Mouse (Mus musculus) myocyte (in vitro differentiated cells): ENCODE results near the gene Col5a2. TPM values are rescaled to one million over a fixed set of nuclear protein-coding genes. Genes with fewer than 3 reads are reported as not detected.

ENCODE experiments used
- H3K27me3 ChIP-seq: one replicate; pipeline ENCODE4 v1.6.1; 2011; ENCODE audit not compliant: control insufficient read depth, insufficient read depth, insufficient read length
- H3K36me3 ChIP-seq: one replicate; pipeline ENCODE4 v1.6.1; 2011; ENCODE audit not compliant: control insufficient read depth, insufficient read depth
- H3K4me2 ChIP-seq: one replicate; pipeline ENCODE4 v1.6.1; 2011; ENCODE audit warnings: low read depth, control low read depth
- H3K4me3 ChIP-seq: one replicate; pipeline ENCODE4 v1.5.1; 2011; ENCODE audit warnings: mild to moderate bottlenecking, control low read depth, moderate library complexity
- H3K79me2 ChIP-seq: one replicate; pipeline ENCODE4 v1.6.1; 2011; ENCODE audit not compliant: control insufficient read depth, insufficient read depth
- H3ac ChIP-seq: one replicate; pipeline ENCODE4 v1.6.1; 2011; ENCODE audit not compliant: control insufficient read depth, insufficient read length
- CEBPB ChIP-seq: IDR thresholded peaks from 2 replicates; pipeline ENCODE4 v1.6.1; 2011; ENCODE audit warnings: mild to moderate bottlenecking, moderate library complexity; ENCODE audit not compliant: poor library complexity, insufficient read depth, severe bottlenecking
- E2F4 ChIP-seq: IDR thresholded peaks from one replicate; pipeline ENCODE4 v1.6.1; 2011; ENCODE audit warnings: mild to moderate bottlenecking, control low read depth, moderate library complexity; ENCODE audit not compliant: insufficient read depth
- MAX ChIP-seq: IDR thresholded peaks from one replicate; pipeline ENCODE4 v1.6.1; 2011; ENCODE audit warnings: low read depth, mild to moderate bottlenecking, control low read depth
- MYOD1 ChIP-seq, 3 experiments: IDR thresholded peaks; one replicate each; pipeline ENCODE4 v1.6.1; 2011; ENCODE audit warnings: control low read depth in 2 of 3, low read depth in 2 of 3, mild to moderate bottlenecking in 2 of 3, moderate library complexity in 1 of 3; ENCODE audit not compliant: insufficient read length in 2 of 3, control insufficient read depth in 1 of 3
- MYOG ChIP-seq, 3 experiments: IDR thresholded peaks; one replicate each; pipeline ENCODE4 v1.6.1; 2011; ENCODE audit warnings: control low read depth in 2 of 3, low read depth in 2 of 3, mild to moderate bottlenecking in 2 of 3; ENCODE audit not compliant: insufficient read length in 2 of 3, control insufficient read depth in 1 of 3, insufficient read depth in 1 of 3
- POLR2A ChIP-seq: IDR thresholded peaks from one replicate; pipeline ENCODE4 v1.6.1; 2011; ENCODE audit warnings: low read depth, mild to moderate bottlenecking, control low read depth, moderate library complexity; ENCODE audit not compliant: insufficient read length
- POLR2AphosphoS2 ChIP-seq: IDR thresholded peaks from one replicate; pipeline ENCODE4 v1.6.1; 2011; ENCODE audit warnings: low read depth, control low read depth; ENCODE audit not compliant: insufficient read length
- REST ChIP-seq: IDR thresholded peaks from one replicate; pipeline ENCODE4 v1.6.1; 2011; ENCODE audit warnings: mild to moderate bottlenecking, control low read depth, moderate library complexity; ENCODE audit not compliant: insufficient read depth, insufficient read length
- SRF ChIP-seq: IDR thresholded peaks from one replicate; pipeline ENCODE4 v1.6.1; 2011; ENCODE audit warnings: low read depth; ENCODE audit not compliant: control insufficient read depth, insufficient read length
- TCF12 ChIP-seq: IDR thresholded peaks from one replicate; pipeline ENCODE4 v1.6.1; 2011; ENCODE audit warnings: mild to moderate bottlenecking, control low read depth; ENCODE audit not compliant: poor library complexity, insufficient read depth, severe bottlenecking
- TCF3 ChIP-seq: IDR thresholded peaks from one replicate; pipeline ENCODE4 v1.6.1; 2011; ENCODE audit warnings: low read depth, control low read depth; ENCODE audit not compliant: insufficient read length
- USF1 ChIP-seq: IDR thresholded peaks from one replicate; pipeline ENCODE4 v1.6.1; 2011; ENCODE audit warnings: low read depth, mild to moderate bottlenecking, control low read depth, moderate library complexity
- polyA plus RNA-seq: library from polyadenylated mRNA; unstranded; fragments of >200 nt; fragmentation: generic; extraction: Trizol; gene quantifications from one replicate; pipeline ENCODE4 v1.2.1, GENCODE M21; 2012; ENCODE audit warnings: missing spikeins

Gene Col5a2
- polyA plus RNA-seq, 1 experiment = 115 TPM

DNA sequence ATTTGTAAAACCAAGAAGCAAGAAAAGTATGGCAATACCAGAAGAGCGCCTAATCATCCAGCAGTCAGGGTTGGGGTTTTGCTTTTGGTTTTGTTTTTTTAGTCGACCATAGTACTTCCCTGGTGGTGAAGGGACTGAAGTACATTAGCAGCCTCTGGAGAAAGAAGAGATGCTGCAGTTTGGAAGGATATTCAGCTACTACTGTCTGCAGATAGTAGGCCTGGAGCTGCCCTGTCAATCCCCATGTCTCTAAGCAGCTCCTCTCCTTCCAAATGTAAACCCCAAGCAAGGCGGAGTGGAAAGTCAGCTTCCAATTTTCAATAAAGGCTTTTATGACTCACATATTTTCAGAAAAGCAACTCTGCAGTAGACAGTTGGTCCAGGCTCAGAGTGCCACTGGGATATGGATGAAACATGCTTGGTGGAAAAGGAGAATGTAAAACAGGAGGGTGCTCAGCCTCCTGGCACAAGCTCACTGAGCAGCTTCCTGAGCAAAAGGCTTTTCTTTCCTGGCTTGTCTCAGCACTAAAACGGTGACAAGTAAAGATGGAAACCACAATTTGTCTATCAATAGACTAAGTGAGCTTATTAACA is 10.9 kb downstream of the Col5a2 start:
- H3K4me3 ChIP-seq = no peak overlapping the region
- TF ChIP-seq POLR2AphosphoS2 = no peak
- no peak for TF ChIP-seq MYOD1 (IDR thresholded peaks at IDR 0.05; ENCODE audit: control insufficient read depth in 1 of 3, insufficient read length in 2 of 3, low read depth in 2 of 3)
- no peak for TF ChIP-seq REST
- TF ChIP-seq E2F4 = no peak
- TF ChIP-seq SRF = no peak
- no peak for TF ChIP-seq POLR2A
- TF ChIP-seq TCF3 = no peak
- TF ChIP-seq MYOG (IDR thresholded peaks at IDR 0.05; ENCODE audit: control insufficient read depth in 1 of 3, insufficient read depth in 1 of 3, insufficient read length in 2 of 3, low read depth in 2 of 3) = no peak
- no peak for TF ChIP-seq TCF12
- TF ChIP-seq MAX = no peak
- TF ChIP-seq CEBPB = no peak
- no peak for TF ChIP-seq USF1
- H3K4me2 ChIP-seq = peak overlapping the region; percentile 62
- peaks cover 98% of the 10 kb centered on the region for H3K79me2 ChIP-seq
- peaks cover 15% of the 10 kb centered on the region for H3K36me3 ChIP-seq
- no peak overlapping the region for H3ac ChIP-seq
- H3K27me3 ChIP-seq = no peaks in the 10 kb centered on the region

DNA sequence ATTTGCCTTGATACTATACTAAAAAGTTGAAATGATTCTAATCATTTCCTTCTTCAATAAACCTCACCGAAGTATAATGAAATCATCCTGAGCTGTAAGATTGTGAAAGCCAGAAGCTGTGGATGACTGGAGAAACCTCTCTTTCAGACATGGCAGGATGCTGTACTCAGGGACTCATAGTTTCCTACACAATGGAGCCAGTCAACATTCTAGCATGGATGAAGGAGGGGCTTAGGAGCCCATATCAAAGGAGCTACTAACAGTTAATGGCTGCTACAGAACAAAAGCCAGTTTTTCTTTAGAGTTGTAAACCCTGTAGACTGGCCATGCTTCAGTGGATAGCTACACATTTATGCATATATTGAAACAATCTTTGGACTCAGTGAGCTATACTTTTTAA is 12.6 kb downstream of the Col5a2 start:
- TF ChIP-seq SRF (no peak), TCF3 (no peak), POLR2AphosphoS2 (no peak), USF1 (no peak), TCF12 (no peak), REST (no peak), MYOD1 (IDR thresholded peaks at IDR 0.05; ENCODE audit: control insufficient read depth in 1 of 3, insufficient read length in 2 of 3, low read depth in 2 of 3) (no peak), MYOG (IDR thresholded peaks at IDR 0.05; ENCODE audit: control insufficient read depth in 1 of 3, insufficient read depth in 1 of 3, insufficient read length in 2 of 3, low read depth in 2 of 3) (no peak), POLR2A (no peak), E2F4 (no peak), MAX (no peak), CEBPB (no peak)
- Histone ChIP-seq H3K27me3 (no peaks in the 10 kb centered on the region), H3K4me3 (no peak overlapping the region), H3K36me3 (peaks cover 15% of the 10 kb centered on the region), H3K79me2 (peaks cover 91% of the 10 kb centered on the region), H3K4me2 (no peak overlapping the region), H3ac (no peak overlapping the region)

DNA sequence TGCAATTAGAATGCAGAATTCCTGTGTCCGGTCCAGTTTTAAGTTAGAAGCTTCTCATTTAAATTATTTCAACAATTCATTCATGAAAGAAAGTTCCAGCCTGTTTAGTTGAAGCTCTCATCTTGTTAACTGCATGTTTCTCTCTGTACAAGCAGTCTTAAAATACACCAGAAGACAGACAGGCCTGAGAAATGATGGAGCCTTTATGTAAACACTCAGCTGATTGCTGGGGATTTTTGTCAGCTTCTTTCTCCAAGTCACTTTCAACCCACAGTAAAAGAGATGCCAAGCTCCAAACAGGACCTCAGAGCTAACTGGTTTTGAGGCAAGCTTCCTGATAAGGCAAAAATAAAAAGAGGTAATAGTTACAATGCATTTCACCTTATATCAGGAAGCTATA is 14.8 kb downstream of the Col5a2 start:
- Histone ChIP-seq H3K36me3 (peaks cover 10% of the 10 kb centered on the region), H3K27me3 (no peaks in the 10 kb centered on the region), H3K4me3 (no peak overlapping the region), H3K79me2 (peaks cover 74% of the 10 kb centered on the region), H3ac (no peak overlapping the region), H3K4me2 (no peak overlapping the region)
- TF ChIP-seq MYOG (IDR thresholded peaks at IDR 0.05; ENCODE audit: control insufficient read depth in 1 of 3, insufficient read depth in 1 of 3, insufficient read length in 2 of 3, low read depth in 2 of 3) (no peak), SRF (no peak), TCF3 (no peak), POLR2AphosphoS2 (no peak), TCF12 (no peak), E2F4 (no peak), REST (no peak), MAX (no peak), MYOD1 (IDR thresholded peaks at IDR 0.05; ENCODE audit: control insufficient read depth in 1 of 3, insufficient read length in 2 of 3, low read depth in 2 of 3) (no peak)

DNA sequence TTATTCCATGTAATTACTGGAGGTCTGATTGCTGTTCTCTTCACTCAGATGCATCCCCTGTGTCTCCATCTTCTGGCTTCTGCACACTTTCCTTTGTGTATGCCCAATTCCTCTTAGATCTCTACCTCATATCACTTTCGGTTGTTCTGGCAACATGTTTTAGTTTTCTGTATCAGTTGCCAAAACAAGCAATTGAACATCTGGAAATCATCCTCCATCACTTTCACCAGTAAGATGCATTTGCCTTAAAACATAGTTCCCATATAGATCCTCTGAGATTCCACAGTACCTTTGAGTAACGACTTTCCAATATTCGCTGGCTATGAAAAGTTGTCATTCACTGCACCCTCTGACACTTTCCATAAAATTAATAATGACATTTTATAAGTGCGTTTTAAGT is 20.1 kb downstream of the Col5a2 start:
- no peak overlapping the region for H3K4me2 ChIP-seq
- no peaks in the 10 kb centered on the region for H3K27me3 ChIP-seq
- peaks cover 62% of the 10 kb centered on the region for H3K79me2 ChIP-seq
- H3ac ChIP-seq = no peak overlapping the region
- no peak for TF ChIP-seq MYOD1 (IDR thresholded peaks at IDR 0.05; ENCODE audit: control insufficient read depth in 1 of 3, insufficient read length in 2 of 3, low read depth in 2 of 3)
- no peak for TF ChIP-seq TCF3
- no peak for TF ChIP-seq POLR2AphosphoS2
- TF ChIP-seq REST = no peak
- TF ChIP-seq MAX = no peak
- TF ChIP-seq E2F4 = no peak
- no peak for TF ChIP-seq USF1
- TF ChIP-seq POLR2A = no peak
- no peak overlapping the region for H3K4me3 ChIP-seq
- no peaks in the 10 kb centered on the region for H3K36me3 ChIP-seq

DNA sequence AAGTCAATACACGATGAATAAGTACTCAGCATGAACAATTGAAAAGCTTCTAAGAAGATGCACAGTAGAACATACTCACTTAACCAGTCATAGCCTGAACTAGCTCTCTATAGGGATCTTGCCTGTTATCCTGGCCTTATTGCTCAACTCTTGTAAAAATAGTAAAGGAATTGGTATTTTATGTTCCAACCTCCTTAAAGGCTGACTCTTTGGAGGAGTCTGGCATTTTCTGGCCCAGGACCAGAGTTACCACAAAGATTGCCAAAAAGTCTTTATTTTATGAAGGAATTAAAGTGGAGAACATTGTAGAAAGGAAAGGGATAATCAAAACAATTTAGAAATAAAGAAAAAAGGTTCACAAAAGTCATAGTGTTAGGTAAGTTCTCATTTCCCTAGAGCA is 21.2 kb downstream of the Col5a2 start:
- no peaks in the 10 kb centered on the region for H3K27me3 ChIP-seq
- H3K36me3 ChIP-seq = no peaks in the 10 kb centered on the region
- H3ac ChIP-seq = no peak overlapping the region
- TF ChIP-seq E2F4 (no peak), POLR2AphosphoS2 (no peak), CEBPB (0 out of 2 replicates have a peak, but pooled peaks have one; percentile 46), USF1 (no peak), SRF (no peak)
- H3K79me2 ChIP-seq = peaks cover 53% of the 10 kb centered on the region
- no peak overlapping the region for H3K4me3 ChIP-seq
- H3K4me2 ChIP-seq = no peak overlapping the region
